Comparison of ENCODE assay signal across 8 mouse cellular contexts in genomic region chr13:97938596-97939297, GRCm38 (mm10).
DNase-seq lines count a peak whose midpoint lies in the region; TF ChIP-seq lines count a peak whose summit lies in the region.

No protein-coding gene starts in this region.

- H3K4me3 ChIP-seq in left cerebral cortex, adult 2 months = no peak overlapping the region
- H3K4me3 ChIP-seq in midbrain, embryonic 10.5 days = no peak overlapping the region

- DNase-seq in WW6 (ENCODE audit: low read depth, low spot score) = peak; percentile 61
- peak; percentile 95 to 98 for DNase-seq in cerebellum, postnatal 10 days
- peak; percentile 90 to 95 for DNase-seq in frontal cortex, postnatal 25 days (ENCODE audit: low spot score in 2 of 2)
- DNase-seq in induced T-regulatory cell, adult 2 months (ENCODE audit: low read depth) = peak; percentile 92
- peak; percentile 84 to 93 for DNase-seq in left cerebral cortex, adult 2 months (ENCODE audit: extremely low spot score in 1 of 2, low spot score in 2 of 2)
- DNase-seq in midbrain, embryonic 10.5 days (ENCODE audit: low spot score) = peak; percentile 90
- DNase-seq in right cerebral cortex, postnatal 25 days = peak; percentile 80
- DNase-seq in urinary bladder, postnatal 4 days (ENCODE audit: low spot score in 2 of 2) = peak; percentile 76 to 95

- H3K36me3 ChIP-seq in midbrain, embryonic 10.5 days = no peaks in the 10 kb centered on the region

- H3K9me3 ChIP-seq in midbrain, embryonic 10.5 days (replicated peaks) = no peaks in the 10 kb centered on the region

- no peak overlapping the region for H3K27ac ChIP-seq in left cerebral cortex, adult 2 months
- H3K27ac ChIP-seq in midbrain, embryonic 10.5 days (replicated peaks) = no peak overlapping the region

- peak; percentile 93 for TF ChIP-seq CTCF in left cerebral cortex, adult 2 months (IDR thresholded peaks at IDR 0.05)

- H3K4me1 ChIP-seq in midbrain, embryonic 10.5 days = peaks cover 3% of the 10 kb centered on the region; the same call in 1 of the 2 replicates

- WGBS in midbrain, embryonic 10.5 days = 34% methylated on average over 18 of the region's 18 CpGs

- no peaks in the 10 kb centered on the region for H3K27me3 ChIP-seq in midbrain, embryonic 10.5 days (ENCODE audit: low read depth, poor library complexity, severe bottlenecking)

- intact Hi-C loops in left cerebral cortex, adult 2 months (cut with DNase I) = loop anchor here (1.0 to 5.0 kb wide), 4 partner anchors 306 to 703 kb away; no protein-coding TSS in a partner anchor
